Mouse (Mus musculus) cerebellum, adult 2 months (tissue): ENCODE measurements around the gene Morn1.

Experiments
- CTCF ChIP-seq: fragments of 200-500 bp; IDR thresholded peaks from 2 replicates; pipeline ENCODE4 v1.5.1; 2011; ENCODE audit warnings: low read depth, mild to moderate bottlenecking, control low read depth, low read length, moderate library complexity, borderline replicate concordance; ENCODE audit not compliant: insufficient read depth
- POLR2A ChIP-seq: fragments of 200-500 bp; IDR thresholded peaks from 2 replicates; pipeline ENCODE4 v1.6.1; 2011; ENCODE audit warnings: low read length, control low read depth, borderline replicate concordance; ENCODE audit not compliant: insufficient read depth

- no peak for TF ChIP-seq POLR2A
- no peak for TF ChIP-seq CTCF
Measured at GRCm38 (mm10) chr4:155135909-155136585, 49.7 kb downstream of the Morn1 start.
